8 mouse cellular contexts compared by ENCODE assay signal in the genomic region with DNA sequence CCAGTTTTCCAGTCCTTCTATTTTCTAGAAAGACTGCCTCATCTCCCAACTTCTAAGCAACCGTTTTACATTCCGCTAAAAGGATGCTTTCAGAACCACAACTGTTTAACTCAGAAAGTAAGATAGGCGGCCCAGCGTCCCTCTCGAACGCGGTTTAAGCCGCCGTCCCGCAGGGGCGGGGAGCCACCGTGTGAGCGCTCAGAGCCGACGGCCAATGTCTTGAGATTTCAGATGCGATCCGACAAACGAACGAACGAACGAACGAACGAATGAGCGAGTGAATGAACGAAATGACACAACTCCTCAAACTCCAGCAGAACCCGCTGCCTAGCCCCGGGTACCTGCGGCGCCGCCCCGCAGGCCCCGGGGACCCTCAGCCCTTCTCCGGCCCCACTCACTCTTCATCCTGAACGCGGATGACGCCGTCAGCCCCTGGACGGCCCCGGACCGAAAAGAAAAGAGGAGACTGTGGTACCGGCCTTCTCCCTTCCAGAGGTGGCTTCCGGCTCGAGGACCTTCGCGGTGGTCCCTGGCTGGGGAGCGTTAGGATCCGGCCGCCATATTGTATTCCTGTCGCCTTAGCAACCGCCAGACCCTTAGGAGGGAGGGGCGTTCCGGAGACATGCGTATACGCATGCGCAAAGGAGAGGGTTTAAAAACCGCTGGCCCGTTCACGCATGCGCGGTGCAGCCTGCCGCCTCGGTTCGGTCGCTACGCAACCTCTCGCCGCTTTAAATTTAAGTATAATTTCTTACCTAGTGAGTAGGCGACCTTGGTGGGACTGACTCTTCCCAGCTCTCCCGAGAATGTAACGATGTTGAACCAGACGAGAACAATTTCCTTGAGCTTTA. TPM values are rescaled to one million over a fixed set of nuclear protein-coding genes. Genes with fewer than 3 reads are reported as not detected.
DNase-seq lines count a peak whose midpoint lies in the region; ATAC-seq lines count a peak whose summit lies in the region.

Gene Mok, minus strand, starts transcription at position 592 of the 851 bp plus-strand sequence.

- no peaks in the 10 kb centered on the region for H3K36me3 ChIP-seq in hindbrain, embryonic 11.5 days (ENCODE audit: control insufficient read depth, insufficient read depth, low read length)

- H3K4me2 ChIP-seq in hindbrain, embryonic 11.5 days (replicated peaks; ENCODE audit: low read depth, low read length), result peak within 1 kb of the TSS; percentile 62

- WGBS in hindbrain, embryonic 11.5 days, result under 1% methylated on average over 71 of the region's 71 CpGs

- no peak within 1 kb of the TSS for H3K27ac ChIP-seq in hindbrain, embryonic 11.5 days (ENCODE audit: low read depth, low read length)

- peak; percentile 73 for DNase-seq in MEL-GATA-1-ER (ENCODE audit: extremely low read depth, low read depth)
- DNase-seq in cerebellum, adult 8-10 months, result peak; percentile 98
- DNase-seq in hindbrain, embryonic 11.5 days (ENCODE audit: low spot score), result peak; percentile 99
- peak; percentile 99 for DNase-seq in layer of hippocampus, postnatal 10 days (ENCODE audit: low spot score in 2 of 2)
- DNase-seq in lung, postnatal 10 days, result peak; percentile 97
- peak; percentile 97 for DNase-seq in ovary, postnatal 36 days (ENCODE audit: low spot score)
- DNase-seq in thymus, postnatal 25 days, result peak; percentile 97

- peaks cover 6% of the 10 kb centered on the region for H3K27me3 ChIP-seq in hindbrain, embryonic 11.5 days (ENCODE audit: control insufficient read depth, insufficient read depth, low read length)

- H3K9me3 ChIP-seq in hindbrain, embryonic 11.5 days (ENCODE audit: control insufficient read depth, low read length), result no peaks in the 10 kb centered on the region

- H3K9ac ChIP-seq in hindbrain, embryonic 11.5 days (ENCODE audit: low read depth, low read length), result peak within 1 kb of the TSS; percentile 54

- peaks cover 6% of the 10 kb centered on the region; the same call in 1 of the 2 replicates for H3K4me1 ChIP-seq in hindbrain, embryonic 11.5 days (replicated peaks; ENCODE audit: control insufficient read depth, insufficient read depth, low read length)

- peak; percentile 74 for ATAC-seq in frontal cortex, adult (ENCODE audit: low TSS enrichment)
- peak; percentile 81 for ATAC-seq in hindbrain, embryonic 11.5 days (ENCODE audit: low FRiP score)

- peak within 1 kb of the TSS; percentile 74 for H3K4me3 ChIP-seq in hindbrain, embryonic 11.5 days (ENCODE audit: low read depth, low read length)

RNA-seq across cellular contexts. Expression of gene Mok, which starts in this region (rescaled TPM):
- 11.0 and 14.4 TPM in 2 replicates for polyA plus RNA-seq in hindbrain, embryonic 11.5 days (2014; fragmentation: Nextera tagmentation; extraction: Ambion mirVana)
- 1 to 10 TPM; 9.8 to 9.9 TPM for total RNA-seq in layer of hippocampus, postnatal 10 days (2021)
